Mouse (Mus musculus): ENCODE measurements around the gene Tnfrsf13c.

Gene Tnfrsf13c

DNA sequence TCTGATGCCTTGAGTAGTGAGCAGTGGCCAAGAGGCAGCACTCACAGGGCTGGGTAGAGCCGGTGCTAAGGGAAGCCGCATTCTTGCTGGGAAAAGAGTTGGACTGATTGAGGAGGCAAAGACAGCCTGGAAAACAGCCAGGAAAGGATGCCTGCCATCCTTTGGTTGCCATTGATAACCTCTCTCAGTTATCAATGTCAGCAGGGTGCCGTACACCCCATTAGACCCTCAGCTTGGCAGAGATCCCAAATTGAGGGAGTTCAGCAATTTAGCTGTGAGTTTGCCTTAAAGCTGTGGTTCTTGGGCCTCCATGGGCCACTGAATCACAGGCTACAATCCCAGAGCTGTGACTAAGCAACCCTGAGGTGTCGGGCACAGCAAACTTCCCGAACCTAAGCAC, 43.0 kb downstream of the Tnfrsf13c start:
- no peak for DNase-seq

DNA sequence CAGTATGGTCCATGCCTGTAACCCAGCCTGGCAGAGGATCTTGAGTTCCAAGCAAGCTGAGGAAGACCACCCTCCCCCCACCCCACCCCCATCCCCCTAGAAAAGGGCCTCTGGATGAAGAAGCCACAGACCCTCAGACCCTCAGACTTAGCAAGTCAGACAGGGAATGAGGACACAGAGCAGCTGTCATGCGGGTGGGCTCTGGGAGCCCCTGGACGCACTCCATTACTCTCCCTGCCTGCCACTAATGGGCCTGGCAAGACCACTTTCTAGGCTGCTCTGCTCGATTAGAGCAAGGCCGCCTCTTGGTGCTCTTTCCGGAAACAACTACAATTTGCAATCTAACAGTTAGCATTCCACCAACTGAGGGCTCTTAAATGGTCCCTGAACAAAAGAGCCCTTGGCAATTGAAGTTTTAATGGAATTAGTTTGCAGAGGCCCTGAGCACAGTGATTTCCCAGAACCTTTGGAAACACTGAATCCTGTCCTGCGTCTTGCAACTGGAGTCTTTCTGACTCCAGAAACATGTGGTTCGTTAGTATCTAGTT, 46.4 kb downstream of the Tnfrsf13c start:
- DNase-seq: no peak

DNA sequence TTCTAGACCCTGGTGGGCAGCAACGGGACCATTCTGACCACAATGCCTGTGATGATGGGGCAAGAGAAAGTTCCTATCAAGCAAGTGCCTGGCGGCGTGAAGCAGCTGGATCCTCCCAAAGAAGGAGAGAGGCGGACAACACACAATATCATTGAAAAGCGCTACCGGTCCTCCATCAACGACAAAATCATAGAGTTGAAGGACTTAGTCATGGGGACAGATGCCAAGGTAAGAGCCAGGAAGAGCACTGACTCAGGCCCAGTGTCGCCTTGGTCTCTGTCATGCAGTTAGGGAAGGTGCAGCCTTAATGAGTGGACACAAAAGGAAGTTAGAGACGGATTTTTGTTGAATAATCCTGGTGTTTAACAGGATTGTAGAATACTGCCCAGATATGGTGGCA, 49.1 kb downstream of the Tnfrsf13c start:
- no peak for DNase-seq

DNA sequence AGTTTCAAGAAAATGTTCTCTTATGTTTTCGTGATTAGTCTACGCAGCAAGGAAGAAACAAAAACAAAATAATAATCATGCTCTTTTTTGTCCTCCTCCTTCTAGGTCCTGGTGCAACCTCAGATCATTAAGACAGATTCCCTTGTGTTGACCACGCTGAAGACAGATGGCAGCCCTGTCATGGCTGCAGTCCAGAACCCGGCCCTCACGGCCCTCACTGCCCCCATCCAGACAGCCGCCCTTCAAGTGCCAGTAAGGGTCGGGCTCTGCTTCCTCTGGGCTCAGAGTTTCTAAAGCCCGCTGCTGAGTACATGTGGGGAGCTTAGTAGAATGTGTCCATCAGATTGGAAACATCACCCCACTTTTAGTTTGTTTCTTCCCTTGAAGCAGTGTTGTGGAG, 51.5 kb downstream of the Tnfrsf13c start:
- no peak for DNase-seq
